Mouse (Mus musculus): ENCODE data around the gene Elof1. TPM values are rescaled to one million over a fixed set of nuclear protein-coding genes. Genes with fewer than 3 reads are reported as not detected.

Gene Elof1
- polyA plus RNA-seq, 1 experiment from 2014 or later: 173 TPM

GRCm38 (mm10) chr9:22116086-22116485, 886 bp downstream of the Elof1 start:
- Histone ChIP-seq H3K9ac (peak overlapping the region; percentile 88; the same call in 1 of the 2 replicates), H3K4me1 (peaks cover 15% of the 10 kb centered on the region), H3K27ac (no peak overlapping the region)

GRCm38 (mm10) chr9:22115635-22116034, 1.3 kb downstream of the Elof1 start:
- 88% methylated on average over 4 of the region's 4 CpGs for WGBS

More at GRCm38 (mm10) chr9:22116086-22116485, 886 bp downstream of the Elof1 start:
- Histone ChIP-seq H3K4me2 (peak overlapping the region; percentile 68), H3K36me3 (peaks cover 32% of the 10 kb centered on the region), H3K4me3 (peak overlapping the region; percentile 89), H3K27me3 (no peaks in the 10 kb centered on the region), H3K9me3 (no peaks in the 10 kb centered on the region)
- ATAC-seq (ENCODE audit: insufficient number of reproducible peaks, low FRiP score, low TSS enrichment, low read depth): no peak
- 26% methylated on average over 15 of the region's 15 CpGs for WGBS

GRCm38 (mm10) chr9:22108194-22108593, 8.8 kb downstream of the Elof1 start:
- Histone ChIP-seq H3K4me2 (no peak overlapping the region), H3K27me3 (no peaks in the 10 kb centered on the region), H3K36me3 (peaks cover 39% of the 10 kb centered on the region), H3K4me3 (no peak overlapping the region), H3K9me3 (no peaks in the 10 kb centered on the region), H3K27ac (no peak overlapping the region), H3K9ac (no peak overlapping the region), H3K4me1 (no peaks in the 10 kb centered on the region)
- ATAC-seq (ENCODE audit: insufficient number of reproducible peaks, low FRiP score, low TSS enrichment, low read depth): no peak
- 94% methylated on average over 9 of the region's 9 CpGs for WGBS

More at GRCm38 (mm10) chr9:22115635-22116034, 1.3 kb downstream of the Elof1 start:
- no peak overlapping the region for H3K27ac ChIP-seq
- ATAC-seq (ENCODE audit: insufficient number of reproducible peaks, low FRiP score, low TSS enrichment, low read depth): no peak
- H3K27me3 ChIP-seq: no peaks in the 10 kb centered on the region
- peaks cover 15% of the 10 kb centered on the region for H3K4me1 ChIP-seq
- no peak overlapping the region for H3K9ac ChIP-seq
- H3K4me2 ChIP-seq: peak overlapping the region; percentile 68
- H3K4me3 ChIP-seq: peak overlapping the region; percentile 89
- peaks cover 36% of the 10 kb centered on the region for H3K36me3 ChIP-seq
- H3K9me3 ChIP-seq: no peaks in the 10 kb centered on the region

- Histone ChIP-seq H3K36me3 (no peaks in the 10 kb centered on the region), H3K4me1 (peaks cover 20% of the 10 kb centered on the region), H3K9ac (no peak overlapping the region), H3K9me3 (no peaks in the 10 kb centered on the region), H3K27me3 (peaks cover 49% of the 10 kb centered on the region), H3K27ac (no peak overlapping the region), H3K4me2 (no peak overlapping the region), H3K4me3 (no peak overlapping the region)
- 4% methylated on average over 15 of the region's 18 CpGs for WGBS
- no peak for ATAC-seq (ENCODE audit: insufficient number of reproducible peaks, low FRiP score, low TSS enrichment, low read depth)
Observed at GRCm38 (mm10) chr9:22099922-22100321, 17.1 kb downstream of the Elof1 start.

GRCm38 (mm10) chr9:22098993-22099696, 17.8 kb downstream of the Elof1 start, which contains the start of gene Cnn1:
Gene Cnn1, plus strand, starts transcription at chr9:22099216.
- Histone ChIP-seq H3K9me3 (no peaks in the 10 kb centered on the region), H3K4me3 (no peak within 1 kb of the TSS), H3K36me3 (no peaks in the 10 kb centered on the region), H3K27me3 (peaks cover 49% of the 10 kb centered on the region), H3K4me1 (peaks cover 20% of the 10 kb centered on the region), H3K4me2 (peak within 1 kb of the TSS; percentile 22; the same call in 1 of the 2 replicates), H3K27ac (no peak within 1 kb of the TSS), H3K9ac (no peak within 1 kb of the TSS)
- WGBS: 7% methylated on average over 14 of the region's 14 CpGs
- 0 out of 2 replicates have a peak, but pooled peaks have one; percentile 14 for ATAC-seq (ENCODE audit: insufficient number of reproducible peaks, low FRiP score, low TSS enrichment, low read depth)

- Histone ChIP-seq H3K27ac (no peak overlapping the region), H3K4me2 (peak overlapping the region; percentile 53), H3K9ac (no peak overlapping the region), H3K4me3 (peak overlapping the region; percentile 30), H3K27me3 (peaks cover 41% of the 10 kb centered on the region), H3K36me3 (no peaks in the 10 kb centered on the region), H3K4me1 (peaks cover 20% of the 10 kb centered on the region), H3K9me3 (no peaks in the 10 kb centered on the region)
- ATAC-seq (ENCODE audit: insufficient number of reproducible peaks, low FRiP score, low TSS enrichment, low read depth): peak; percentile 56; the same call in 1 of the 2 replicates
- WGBS: 2% methylated on average over 24 of the region's 24 CpGs
Observed at GRCm38 (mm10) chr9:22095854-22096307, 21.1 kb downstream of the Elof1 start.

DNA sequence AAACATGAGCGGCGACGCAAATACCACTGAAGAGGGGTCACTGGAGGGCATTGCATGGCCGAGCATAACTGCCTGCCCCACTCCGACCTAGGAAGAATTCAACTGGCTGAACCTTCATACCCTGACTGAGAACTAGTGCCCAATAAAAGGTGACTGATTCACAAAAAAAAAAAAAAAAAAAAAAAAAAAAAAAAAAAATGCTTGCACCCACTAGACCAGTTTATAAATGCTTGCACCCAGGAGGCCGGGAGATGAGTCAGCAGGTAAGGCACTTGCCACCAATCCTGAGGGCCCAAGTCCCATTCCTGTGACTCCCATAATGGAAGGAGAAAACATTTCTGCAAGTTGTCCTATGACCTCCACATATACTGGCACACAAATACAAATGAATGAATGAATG, 24.2 kb downstream of the Elof1 start:
- H3K27ac ChIP-seq: no peak overlapping the region
- H3K4me2 ChIP-seq: no peak overlapping the region
- WGBS: 83% methylated on average over 6 of the region's 6 CpGs
- H3K27me3 ChIP-seq: peaks cover 11% of the 10 kb centered on the region
- H3K4me3 ChIP-seq: no peak overlapping the region
- no peak overlapping the region for H3K9ac ChIP-seq
- H3K9me3 ChIP-seq: no peaks in the 10 kb centered on the region
- H3K36me3 ChIP-seq: no peaks in the 10 kb centered on the region
- H3K4me1 ChIP-seq: peaks cover 5% of the 10 kb centered on the region
- no peak for ATAC-seq (ENCODE audit: insufficient number of reproducible peaks, low FRiP score, low TSS enrichment, low read depth)

- Histone ChIP-seq H3K9ac (no peak overlapping the region), H3K27ac (no peak overlapping the region), H3K36me3 (no peaks in the 10 kb centered on the region), H3K4me3 (no peak overlapping the region), H3K4me2 (no peak overlapping the region), H3K4me1 (peaks cover 6% of the 10 kb centered on the region; the same call in 1 of the 2 replicates), H3K9me3 (no peaks in the 10 kb centered on the region), H3K27me3 (no peaks in the 10 kb centered on the region)
- ATAC-seq (ENCODE audit: insufficient number of reproducible peaks, low FRiP score, low TSS enrichment, low read depth): no peak
- WGBS: 84% methylated on average over 7 of the region's 7 CpGs
Observed at GRCm38 (mm10) chr9:22089986-22090385, 27.0 kb downstream of the Elof1 start.

DNA sequence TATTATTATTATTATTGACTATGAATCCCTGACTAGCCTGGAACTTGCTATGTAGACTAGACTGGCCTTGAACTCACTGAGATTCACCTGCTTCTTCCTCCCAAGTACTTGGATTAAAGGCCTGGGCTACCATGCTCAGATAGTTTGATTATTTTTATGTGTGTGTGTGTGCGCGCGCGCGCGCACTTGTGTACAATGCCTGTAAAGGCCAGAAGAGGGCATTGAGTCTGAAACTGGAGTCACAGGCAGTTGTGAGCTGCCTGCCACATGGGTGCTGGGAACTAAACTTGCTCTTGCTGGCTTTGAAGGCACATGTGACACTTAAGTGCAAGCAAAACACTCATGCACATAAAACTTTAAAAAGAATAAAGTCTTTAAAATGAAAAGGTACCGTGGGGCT, 27.7 kb downstream of the Elof1 start:
- Histone ChIP-seq H3K4me1 (peaks cover 11% of the 10 kb centered on the region; the same call in 1 of the 2 replicates), H3K9ac (no peak overlapping the region), H3K4me3 (no peak overlapping the region), H3K4me2 (no peak overlapping the region), H3K9me3 (no peaks in the 10 kb centered on the region), H3K36me3 (no peaks in the 10 kb centered on the region), H3K27ac (no peak overlapping the region), H3K27me3 (no peaks in the 10 kb centered on the region)
- WGBS: 96% methylated on average over 7 of the region's 7 CpGs
- no peak for ATAC-seq (ENCODE audit: insufficient number of reproducible peaks, low FRiP score, low TSS enrichment, low read depth)

- 83% methylated on average over 2 of the region's 2 CpGs for WGBS
- H3K4me2 ChIP-seq: no peak overlapping the region
- ATAC-seq (ENCODE audit: insufficient number of reproducible peaks, low FRiP score, low TSS enrichment, low read depth): no peak
- H3K4me1 ChIP-seq: peaks cover 13% of the 10 kb centered on the region; the same call in 1 of the 2 replicates
- H3K27me3 ChIP-seq: no peaks in the 10 kb centered on the region
- H3K9me3 ChIP-seq: no peaks in the 10 kb centered on the region
- H3K27ac ChIP-seq: no peak overlapping the region
- H3K36me3 ChIP-seq: no peaks in the 10 kb centered on the region
- no peak overlapping the region for H3K9ac ChIP-seq
- no peak overlapping the region for H3K4me3 ChIP-seq
Observed at GRCm38 (mm10) chr9:22087034-22087618, 29.8 kb downstream of the Elof1 start.

DNA sequence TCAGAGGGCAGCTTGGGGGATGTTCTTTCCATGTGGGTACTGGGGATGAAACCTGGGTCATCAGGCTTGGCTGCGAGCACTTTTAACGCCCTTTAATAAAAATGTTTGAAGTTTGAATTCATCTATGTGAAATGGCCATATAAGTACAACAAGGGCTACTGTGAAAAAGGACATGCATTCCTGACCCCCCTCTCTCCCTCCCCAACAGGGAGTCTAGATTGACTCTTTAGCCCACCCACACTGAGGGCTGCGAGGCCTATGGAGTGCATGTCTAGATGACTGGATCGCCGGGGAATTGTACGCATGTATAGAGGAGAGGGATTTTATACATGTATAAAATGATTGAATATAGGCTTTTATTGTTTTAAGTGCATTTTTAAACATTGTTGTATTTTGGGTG, 31.0 kb downstream of the Elof1 start:
- Histone ChIP-seq H3K4me1 (peaks cover 13% of the 10 kb centered on the region; the same call in 1 of the 2 replicates), H3K27me3 (no peaks in the 10 kb centered on the region), H3K27ac (peak overlapping the region; percentile 88), H3K9me3 (no peaks in the 10 kb centered on the region), H3K36me3 (no peaks in the 10 kb centered on the region), H3K4me3 (peak overlapping the region; percentile 84), H3K4me2 (peak overlapping the region; percentile 74), H3K9ac (peak overlapping the region; percentile 64)
- 69% methylated on average over 6 of the region's 6 CpGs for WGBS
- no peak for ATAC-seq (ENCODE audit: insufficient number of reproducible peaks, low FRiP score, low TSS enrichment, low read depth)

Data from limb, embryonic 15.5 days (tissue).